Mouse (Mus musculus): ENCODE results near the gene Zeb2. TPM values are rescaled to one million over a fixed set of nuclear protein-coding genes. Genes with fewer than 3 reads are reported as not detected.

Gene Zeb2
- polyA plus RNA-seq, 1 experiment from 2014 or later: 13.1 TPM

GRCm38 (mm10) chr2:45017186-45017800, 99.9 kb downstream of the Zeb2 start:
- 67% methylated on average over 5 of the region's 5 CpGs for WGBS
- ATAC-seq: no peak
- Histone ChIP-seq H3K9me3 (ENCODE audit: control insufficient read depth) (no peaks in the 10 kb centered on the region), H3K4me1 (replicated peaks; ENCODE audit: control insufficient read depth, insufficient read depth, low read length) (no peaks in the 10 kb centered on the region), H3K36me3 (ENCODE audit: control insufficient read depth, insufficient read depth) (no peaks in the 10 kb centered on the region), H3K4me3 (ENCODE audit: low read depth, low read length) (no peak overlapping the region), H3K27me3 (replicated peaks; ENCODE audit: control insufficient read depth, insufficient read depth, low read length) (no peaks in the 10 kb centered on the region), H3K4me2 (replicated peaks; ENCODE audit: low read depth) (no peak overlapping the region), H3K27ac (ENCODE audit: low read depth, low read length) (no peak overlapping the region), H3K9ac (ENCODE audit: low read depth, low read length) (no peak overlapping the region)
- no peak for TF ChIP-seq CTCF (IDR thresholded peaks at IDR 0.05; ENCODE audit: low read depth)

GRCm38 (mm10) chr2:45013325-45013724, 103.9 kb downstream of the Zeb2 start:
- H3K9ac ChIP-seq (ENCODE audit: low read depth, low read length): no peak overlapping the region
- H3K4me3 ChIP-seq (ENCODE audit: low read depth, low read length): no peak overlapping the region
- no peaks in the 10 kb centered on the region for H3K9me3 ChIP-seq (ENCODE audit: control insufficient read depth)
- no peak overlapping the region for H3K4me2 ChIP-seq (replicated peaks; ENCODE audit: low read depth)
- WGBS: 78% methylated on average over 5 of the region's 5 CpGs
- H3K36me3 ChIP-seq (ENCODE audit: control insufficient read depth, insufficient read depth): no peaks in the 10 kb centered on the region
- no peaks in the 10 kb centered on the region for H3K27me3 ChIP-seq (replicated peaks; ENCODE audit: control insufficient read depth, insufficient read depth, low read length)
- H3K27ac ChIP-seq (ENCODE audit: low read depth, low read length): no peak overlapping the region
- no peak for ATAC-seq
- no peaks in the 10 kb centered on the region for H3K4me1 ChIP-seq (replicated peaks; ENCODE audit: control insufficient read depth, insufficient read depth, low read length)
- TF ChIP-seq CTCF (IDR thresholded peaks at IDR 0.05; ENCODE audit: low read depth): no peak

GRCm38 (mm10) chr2:45012676-45013075, 104.5 kb downstream of the Zeb2 start:
- ATAC-seq: no peak
- WGBS: 89% methylated on average over 3 of the region's 3 CpGs
- Histone ChIP-seq H3K27me3 (replicated peaks; ENCODE audit: control insufficient read depth, insufficient read depth, low read length) (no peaks in the 10 kb centered on the region), H3K9ac (ENCODE audit: low read depth, low read length) (no peak overlapping the region), H3K27ac (ENCODE audit: low read depth, low read length) (no peak overlapping the region), H3K9me3 (ENCODE audit: control insufficient read depth) (no peaks in the 10 kb centered on the region), H3K4me1 (replicated peaks; ENCODE audit: control insufficient read depth, insufficient read depth, low read length) (no peaks in the 10 kb centered on the region), H3K36me3 (ENCODE audit: control insufficient read depth, insufficient read depth) (no peaks in the 10 kb centered on the region), H3K4me3 (ENCODE audit: low read depth, low read length) (no peak overlapping the region), H3K4me2 (replicated peaks; ENCODE audit: low read depth) (no peak overlapping the region)
- TF ChIP-seq CTCF (IDR thresholded peaks at IDR 0.05; ENCODE audit: low read depth): no peak

GRCm38 (mm10) chr2:45010701-45011100, 106.5 kb downstream of the Zeb2 start:
- 88% methylated on average over 1 of the region's 1 CpGs for WGBS
- H3K27me3 ChIP-seq (replicated peaks; ENCODE audit: control insufficient read depth, insufficient read depth, low read length): no peaks in the 10 kb centered on the region
- no peak for ATAC-seq

GRCm38 (mm10) chr2:44999906-45000305, 117.3 kb downstream of the Zeb2 start:
- 61% methylated on average over 6 of the region's 6 CpGs for WGBS
- Histone ChIP-seq H3K4me3 (ENCODE audit: low read depth, low read length) (no peak overlapping the region), H3K9ac (ENCODE audit: low read depth, low read length) (no peak overlapping the region), H3K36me3 (ENCODE audit: control insufficient read depth, insufficient read depth) (no peaks in the 10 kb centered on the region), H3K4me1 (replicated peaks; ENCODE audit: control insufficient read depth, insufficient read depth, low read length) (no peaks in the 10 kb centered on the region; the same call in 1 of the 2 replicates), H3K9me3 (ENCODE audit: control insufficient read depth) (no peaks in the 10 kb centered on the region), H3K27ac (ENCODE audit: low read depth, low read length) (no peak overlapping the region), H3K27me3 (replicated peaks; ENCODE audit: control insufficient read depth, insufficient read depth, low read length) (no peaks in the 10 kb centered on the region), H3K4me2 (replicated peaks; ENCODE audit: low read depth) (no peak overlapping the region)
- no peak for ATAC-seq
- no peak for TF ChIP-seq CTCF (IDR thresholded peaks at IDR 0.05; ENCODE audit: low read depth)

More at GRCm38 (mm10) chr2:45010701-45011100, 106.5 kb downstream of the Zeb2 start:
- Histone ChIP-seq H3K4me3 (ENCODE audit: low read depth, low read length) (no peak overlapping the region), H3K27ac (ENCODE audit: low read depth, low read length) (no peak overlapping the region), H3K4me1 (replicated peaks; ENCODE audit: control insufficient read depth, insufficient read depth, low read length) (no peaks in the 10 kb centered on the region), H3K9ac (ENCODE audit: low read depth, low read length) (no peak overlapping the region), H3K36me3 (ENCODE audit: control insufficient read depth, insufficient read depth) (no peaks in the 10 kb centered on the region), H3K4me2 (replicated peaks; ENCODE audit: low read depth) (no peak overlapping the region), H3K9me3 (ENCODE audit: control insufficient read depth) (no peaks in the 10 kb centered on the region)
- no peak for TF ChIP-seq CTCF (IDR thresholded peaks at IDR 0.05; ENCODE audit: low read depth)

- no peak for TF ChIP-seq CTCF (IDR thresholded peaks at IDR 0.05; ENCODE audit: low read depth)
- WGBS: 85% methylated on average over 5 of the region's 5 CpGs
These were observed 118.5 kb downstream of the Zeb2 start for GRCm38 (mm10) chr2:44998710-44999109.

More at GRCm38 (mm10) chr2:44998710-44999109, 118.5 kb downstream of the Zeb2 start:
- H3K4me1 ChIP-seq (replicated peaks; ENCODE audit: control insufficient read depth, insufficient read depth, low read length): no peaks in the 10 kb centered on the region; the same call in 1 of the 2 replicates
- H3K9me3 ChIP-seq (ENCODE audit: control insufficient read depth): no peaks in the 10 kb centered on the region
- H3K36me3 ChIP-seq (ENCODE audit: control insufficient read depth, insufficient read depth): no peaks in the 10 kb centered on the region
- no peak overlapping the region for H3K27ac ChIP-seq (ENCODE audit: low read depth, low read length)
- ATAC-seq: no peak
- H3K9ac ChIP-seq (ENCODE audit: low read depth, low read length): no peak overlapping the region
- H3K4me2 ChIP-seq (replicated peaks; ENCODE audit: low read depth): no peak overlapping the region
- no peaks in the 10 kb centered on the region for H3K27me3 ChIP-seq (replicated peaks; ENCODE audit: control insufficient read depth, insufficient read depth, low read length)
- H3K4me3 ChIP-seq (ENCODE audit: low read depth, low read length): no peak overlapping the region

Measured in intestine, postnatal 0 days (tissue).